Mouse (Mus musculus) megakaryocyte-erythroid progenitor cell, adult 5-6 weeks (primary cell): Measurements from ENCODE around the gene Aktip. TPM values are rescaled to one million over a fixed set of nuclear protein-coding genes. Genes with fewer than 3 reads are reported as not detected.

Experiments
- ATAC-seq: replicated peaks from 2 replicates; pipeline ENCODE4 v1.8.0; 2016; ENCODE audit warnings: mild to moderate bottlenecking, inconsistent platforms; ENCODE audit not compliant: severe bottlenecking, poor library complexity, low FRiP score, low TSS enrichment
- total RNA-seq, 2 experiments: library from RNA; stranded (forward) in 1 of 2; stranded (reverse) in 1 of 2; fragments of 200-1000, 215-1000 nt in 1 of 2; fragments of >200 nt in 1 of 2; fragmentation: Nextera tagmentation in 1 of 2; gene quantifications; 2 replicates each; pipeline ENCODE4 v1.2.3; 2014 to 2017

Aktip gene
- total RNA-seq, 2 experiments from 2014 or later: 1.2 to 4.1 TPM

GRCm38 (mm10) chr8:91077077-91077867 is 122.5 kb downstream of the Aktip start:
- peak; percentile 69 for ATAC-seq

GRCm38 (mm10) chr8:91070275-91070859 is 129.4 kb downstream of the Aktip start:
- peak; percentile 90 for ATAC-seq

GRCm38 (mm10) chr8:91069834-91070233 is 129.9 kb downstream of the Aktip start, which contains the start of gene Rbl2:
Gene Rbl2 (plus strand): TSS chr8:91070057.
- peak; percentile 90 for ATAC-seq

- peak; percentile 25; the same call in 1 of the 2 replicates for ATAC-seq
Observed at GRCm38 (mm10) chr8:91069407-91069806, 130.4 kb downstream of the Aktip start.

- ATAC-seq: no peak
Observed at GRCm38 (mm10) chr8:91065179-91065578, 134.6 kb downstream of the Aktip start.

Other genes with a start within 250 kb of the Aktip start
- gene Rbl2, start 129.9 kb downstream of the Aktip start, total RNA-seq (2014; fragmentation: Nextera tagmentation): 38.9 and 65.8 TPM in 2 replicates
- gene Rbl2, start 129.9 kb downstream of the Aktip start, total RNA-seq (2017): 64.4 and 75.3 TPM in 2 replicates
- gene Rpgrip1l, start 113.3 kb upstream of the Aktip start, total RNA-seq (2014; fragmentation: Nextera tagmentation): 5.1 and 5.5 TPM in 2 replicates
- gene Rpgrip1l, start 113.3 kb upstream of the Aktip start, total RNA-seq (2017): 8.6 and 9.1 TPM in 2 replicates
- 52.5 and 53.8 TPM in 2 replicates for gene Fto, start 113.5 kb upstream of the Aktip start, total RNA-seq (2014; fragmentation: Nextera tagmentation)
- gene Fto, start 113.5 kb upstream of the Aktip start, total RNA-seq (2017): 22.2 and 24.6 TPM in 2 replicates